Comparison of ENCODE assay signal across 8 mouse cellular contexts in the genomic region with DNA sequence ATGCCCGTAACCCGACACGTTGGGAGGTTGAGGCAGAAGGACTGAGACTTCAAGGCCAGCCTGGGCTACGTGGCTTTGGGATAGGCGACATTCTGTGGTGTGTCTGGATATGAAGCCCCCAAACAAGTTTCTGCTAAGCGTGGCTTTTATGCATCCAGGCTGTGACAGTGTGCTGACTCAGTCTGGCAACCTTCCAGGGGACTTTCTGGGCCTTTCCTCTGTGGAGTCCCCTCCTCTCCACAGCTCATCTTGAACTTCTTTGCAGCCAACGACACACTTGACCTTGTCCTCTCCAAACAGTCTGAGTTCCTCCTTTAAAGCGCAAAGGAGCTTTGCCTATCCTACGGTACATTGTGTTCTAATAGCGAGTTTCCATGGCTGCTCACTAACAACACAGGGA. TPM values are rescaled to one million over a fixed set of nuclear protein-coding genes. Genes with fewer than 3 reads are reported as not detected.
DNase-seq lines count a peak whose midpoint lies in the region; ATAC-seq and TF ChIP-seq lines count a peak whose summit lies in the region.

No protein-coding gene starts in this region.

- H3K27me3 ChIP-seq in liver, postnatal 0 days (ENCODE audit: insufficient read depth, low read length) = no peaks in the 10 kb centered on the region
- no peaks in the 10 kb centered on the region for H3K27me3 ChIP-seq in stomach, embryonic 16.5 days (ENCODE audit: control insufficient read depth, insufficient read depth, low read length)

- H3K27ac ChIP-seq in liver, postnatal 0 days (ENCODE audit: low read depth) = no peak overlapping the region
- H3K27ac ChIP-seq in stomach, embryonic 16.5 days (ENCODE audit: low read length) = 0 out of 2 replicates have a peak overlapping the region, but pooled peaks have one; percentile 8

- WGBS in liver, postnatal 0 days (ENCODE audit: insufficient replicate concordance) = 62% methylated on average over 10 of the region's 10 CpGs
- WGBS in stomach, embryonic 16.5 days = 57% methylated on average over 10 of the region's 10 CpGs

- no peaks in the 10 kb centered on the region for H3K36me3 ChIP-seq in liver, postnatal 0 days (replicated peaks; ENCODE audit: insufficient read depth, low read length)
- no peaks in the 10 kb centered on the region for H3K36me3 ChIP-seq in stomach, embryonic 16.5 days (ENCODE audit: control insufficient read depth, insufficient read depth, low read length)

- peak; percentile 55 for ATAC-seq in liver, postnatal 0 days
- no peak; the same call in 1 of the 2 replicates for ATAC-seq in stomach, embryonic 16.5 days (ENCODE audit: insufficient read depth, low FRiP score)

- no peaks in the 10 kb centered on the region for H3K9me3 ChIP-seq in liver, postnatal 0 days (ENCODE audit: low read length)
- no peaks in the 10 kb centered on the region for H3K9me3 ChIP-seq in stomach, embryonic 16.5 days (replicated peaks; ENCODE audit: control insufficient read depth, low read length)

- TF ChIP-seq CTCF in liver, postnatal 0 days (IDR thresholded peaks at IDR 0.05; ENCODE audit: low read depth) = no peak

- no peaks in the 10 kb centered on the region for H3K4me1 ChIP-seq in liver, postnatal 0 days (ENCODE audit: insufficient read depth)
- peaks cover 20% of the 10 kb centered on the region for H3K4me1 ChIP-seq in stomach, embryonic 16.5 days (ENCODE audit: control insufficient read depth, insufficient read depth, low read length)

- peak; percentile 58 to 67 for DNase-seq in kidney, postnatal 25 days
- DNase-seq in kidney, adult 18-20 months = no peak
- DNase-seq in 3134 (ENCODE audit: extremely low read depth, insufficient read length, low spot score) (peak; percentile 61), adipocyte (ENCODE audit: low spot score) (peak; percentile 72)
- peak; percentile 97 for DNase-seq in heart, adult 11 months
- DNase-seq in liver, postnatal 0 days = peak; percentile 46
- no peak for DNase-seq in thymus, postnatal 10 days (ENCODE audit: low spot score in 2 of 2)

- H3K9ac ChIP-seq in liver, postnatal 0 days (replicated peaks) = no peak overlapping the region
- H3K9ac ChIP-seq in stomach, embryonic 16.5 days (ENCODE audit: low read length) = no peak overlapping the region

- peak; percentile 37; the same call in 1 of the 2 replicates for TF ChIP-seq EP300 in liver, postnatal 0 days (IDR thresholded peaks at IDR 0.05; ENCODE audit: low read depth)

- H3K4me3 ChIP-seq in liver, postnatal 0 days (ENCODE audit: low read depth, low read length) = no peak overlapping the region
- no peak overlapping the region for H3K4me3 ChIP-seq in stomach, embryonic 16.5 days (replicated peaks; ENCODE audit: low read length)

- no peak overlapping the region for H3K4me2 ChIP-seq in liver, postnatal 0 days (ENCODE audit: low read depth, low read length)
- no peak overlapping the region for H3K4me2 ChIP-seq in stomach, embryonic 16.5 days (ENCODE audit: low read depth, low read length)

RNA-seq across cellular contexts. Expression of gene Stxbp3, which starts 15.5 kb away (rescaled TPM):
- 18.1 and 19.3 TPM in 2 replicates for polyA plus RNA-seq in liver, postnatal 0 days (2015; fragmentation: Nextera tagmentation; extraction: Ambion mirVana)
- polyA plus RNA-seq in stomach, embryonic 16.5 days (2015; fragmentation: Nextera tagmentation; extraction: Ambion mirVana) = 44.6 and 51.0 TPM in 2 replicates

RNA-seq across cellular contexts. Expression of gene Fndc7, which starts 33.9 kb away (rescaled TPM):
- polyA plus RNA-seq in liver, postnatal 0 days (2015; fragmentation: Nextera tagmentation; extraction: Ambion mirVana) = 0.06 and 0.09 TPM in 2 replicates
- polyA plus RNA-seq in stomach, embryonic 16.5 days (2015; fragmentation: Nextera tagmentation; extraction: Ambion mirVana) = 0.20 and 0.40 TPM in 2 replicates

RNA-seq across cellular contexts. Expression of gene Prpf38b, which starts 55.7 kb away (rescaled TPM):
- polyA plus RNA-seq in liver, postnatal 0 days (2015; fragmentation: Nextera tagmentation; extraction: Ambion mirVana) = 21.5 and 23.9 TPM in 2 replicates
- polyA plus RNA-seq in stomach, embryonic 16.5 days (2015; fragmentation: Nextera tagmentation; extraction: Ambion mirVana) = 66.0 and 69.4 TPM in 2 replicates

Comparison
In these comparisons a context has a peak if more than half of its experiments do, and no peak if none do; other contexts are left out.
1. DNase-seq: peak in kidney, postnatal 25 days (2 of 2), 3134 (single experiment), adipocyte (single experiment), heart, adult 11 months (single experiment) and liver, postnatal 0 days (single experiment); none in kidney, adult 18-20 months (single experiment) and thymus, postnatal 10 days (0 of 2).